Mouse (Mus musculus) left cerebral cortex, adult 2 months (tissue): Measurements from ENCODE around the gene Mtor. TPM values are rescaled to one million over a fixed set of nuclear protein-coding genes. Genes with fewer than 3 reads are reported as not detected.

Source experiments
- DNase-seq, 2 experiments: peaks; one replicate each; pipeline ENCODE4 v3.0.0; 2021 to 2022; ENCODE audit warnings: low spot score in 2 of 2, mixed read lengths in 1 of 2; ENCODE audit errors: extremely low spot score in 1 of 2
- H3K27ac ChIP-seq: fragments of 200-600 bp; 2 replicates; pipeline ENCODE4 v1.8.1; 2022
- H3K4me3 ChIP-seq: fragments of 200-600 bp; 2 replicates; pipeline ENCODE4 v1.8.1; 2022
- CTCF ChIP-seq: fragments of 200-600 bp; IDR thresholded peaks from 2 replicates; pipeline ENCODE4 v1.8.1; 2022; ENCODE audit warnings: antibody characterized with exemption, mild to moderate bottlenecking, moderate library complexity
- intact Hi-C: fragments of 180-260 bp; cut with DNase I; formaldehyde crosslinking; loops from one replicate; pipeline ENCODE4 v1.15.1; 2025
- total RNA-seq, 2 experiments: library from RNA; stranded (reverse); gene quantifications; 2 replicates each; pipeline ENCODE4 v1.2.3; 2021

Mtor gene
- total RNA-seq, 2 experiments from 2014 or later, result 92.7 to 94.0 TPM

GRCm38 (mm10) chr4:148604141-148604540, 155.7 kb downstream of the Mtor start:
- peak overlapping the region; percentile 79 for H3K27ac ChIP-seq

GRCm38 (mm10) chr4:148604541-148605165, 156.2 kb downstream of the Mtor start:
- DNase-seq, result peak in 1 of 2 experiments; percentile 67
- peak; percentile 71 for TF ChIP-seq CTCF
- H3K4me3 ChIP-seq, result no peak overlapping the region
- intact Hi-C loops, result loop anchor here (5.0 kb wide), 1 partner anchor 47 kb away; the partner anchor contains the start of gene Exosc10
- H3K27ac ChIP-seq, result peak overlapping the region; percentile 79

More at GRCm38 (mm10) chr4:148604141-148604540, 155.7 kb downstream of the Mtor start:
- no peak for TF ChIP-seq CTCF
- intact Hi-C loops, result no loop called here
- DNase-seq, result peak; percentile 70 to 75
- no peak overlapping the region for H3K4me3 ChIP-seq

Other genes starting within 250 kb of the Mtor start
- 10 to 100 TPM; 32.2 to 34.3 TPM for gene Disp3, start 160.6 kb upstream of the Mtor start, total RNA-seq
- 1 to 10 TPM; 9.3 to 9.4 TPM for gene Ubiad1, start 3.8 kb upstream of the Mtor start, total RNA-seq
- gene Angptl7, start 51.8 kb downstream of the Mtor start, total RNA-seq, result under 1 TPM; 0.57 to 0.89 TPM
- 10 to 100 TPM; 50.0 to 50.6 TPM for gene Exosc10, start 109.8 kb downstream of the Mtor start, total RNA-seq
- gene Srm, start 142.9 kb downstream of the Mtor start, total RNA-seq, result 10 to 100 TPM; 77.2 to 77.4 TPM
- gene Masp2, start 153.9 kb downstream of the Mtor start, total RNA-seq, result 1 to 10 TPM; 4.1 to 4.7 TPM
- gene Tardbp, start 178.4 kb downstream of the Mtor start, total RNA-seq, result 100 to 1,000 TPM; 198 to 208 TPM
- not detected for gene Gm572, start 194.7 kb downstream of the Mtor start, total RNA-seq